Mouse (Mus musculus): ENCODE results near the gene Actr3. TPM values are rescaled to one million over a fixed set of nuclear protein-coding genes. Genes with fewer than 3 reads are reported as not detected.

Actr3 gene
- polyA plus RNA-seq (2016; fragmentation: Nextera tagmentation; extraction: Ambion mirVana) = 244 and 258 TPM in 2 replicates

GRCm38 (mm10) chr1:125435369-125436135 is at the start of gene Actr3:
Gene Actr3 (minus strand): TSS chr1:125435727.
- Histone ChIP-seq H3K27ac (peak within 1 kb of the TSS; percentile 97), H3K27me3 (replicated peaks) (no peaks in the 10 kb centered on the region), H3K9me3 (no peaks in the 10 kb centered on the region), H3K4me1 (peaks cover 8% of the 10 kb centered on the region), H3K4me3 (peak within 1 kb of the TSS; percentile 82), H3K36me3 (no peaks in the 10 kb centered on the region), H3K9ac (peak within 1 kb of the TSS; percentile 93), H3K4me2 (replicated peaks) (peak within 1 kb of the TSS; percentile 69)
- WGBS = under 1% methylated on average over 49 of the region's 59 CpGs
- peak; percentile 95 for ATAC-seq (ENCODE audit: low FRiP score, low read depth)

DNA sequence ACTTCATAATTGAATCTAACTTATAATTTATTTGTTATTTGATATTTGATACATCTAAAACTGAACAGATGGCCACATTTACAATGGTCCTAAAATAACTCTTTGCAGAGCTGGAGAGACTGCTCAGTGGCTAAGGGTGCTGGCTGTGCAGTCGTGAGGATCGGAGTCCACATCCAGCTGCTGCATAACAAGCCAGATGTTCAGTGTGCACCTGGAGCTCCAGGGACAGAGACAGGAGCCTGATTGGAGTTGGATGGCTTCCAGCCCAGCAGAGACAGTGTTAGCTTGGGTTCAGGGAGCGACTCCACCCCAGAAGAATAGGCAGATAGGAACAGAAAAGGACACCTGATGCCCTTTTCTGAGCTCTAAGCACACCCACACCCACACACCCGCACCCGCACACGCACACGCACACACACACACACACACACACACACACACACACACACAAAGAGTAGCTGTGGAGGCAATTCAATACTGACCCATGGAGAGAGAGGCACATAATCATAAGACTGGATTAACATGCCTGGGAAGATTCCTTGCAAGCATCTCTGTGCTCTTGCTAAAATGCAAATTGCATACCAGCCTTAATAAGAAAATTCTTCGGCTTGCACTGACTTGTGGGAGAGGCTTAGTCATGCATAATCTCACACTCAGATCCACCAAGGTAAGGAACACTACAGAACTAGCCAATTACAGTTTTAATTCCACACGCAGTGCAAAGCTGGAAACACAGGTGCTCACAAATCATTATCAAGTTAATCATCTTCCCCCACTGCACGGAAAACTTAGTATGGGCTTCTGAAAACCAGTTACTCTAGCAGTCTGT is 47.1 kb upstream of the Actr3 start:
- no peaks in the 10 kb centered on the region for H3K4me1 ChIP-seq
- ATAC-seq (ENCODE audit: low FRiP score, low read depth) = no peak
- no peaks in the 10 kb centered on the region for H3K9me3 ChIP-seq
- H3K9ac ChIP-seq = no peak overlapping the region
- H3K27ac ChIP-seq = no peak overlapping the region
- 87% methylated on average over 10 of the region's 10 CpGs for WGBS
- no peak overlapping the region for H3K4me2 ChIP-seq (replicated peaks)
- H3K27me3 ChIP-seq (replicated peaks) = no peaks in the 10 kb centered on the region
- no peaks in the 10 kb centered on the region for H3K36me3 ChIP-seq
- no peak overlapping the region for H3K4me3 ChIP-seq

DNA sequence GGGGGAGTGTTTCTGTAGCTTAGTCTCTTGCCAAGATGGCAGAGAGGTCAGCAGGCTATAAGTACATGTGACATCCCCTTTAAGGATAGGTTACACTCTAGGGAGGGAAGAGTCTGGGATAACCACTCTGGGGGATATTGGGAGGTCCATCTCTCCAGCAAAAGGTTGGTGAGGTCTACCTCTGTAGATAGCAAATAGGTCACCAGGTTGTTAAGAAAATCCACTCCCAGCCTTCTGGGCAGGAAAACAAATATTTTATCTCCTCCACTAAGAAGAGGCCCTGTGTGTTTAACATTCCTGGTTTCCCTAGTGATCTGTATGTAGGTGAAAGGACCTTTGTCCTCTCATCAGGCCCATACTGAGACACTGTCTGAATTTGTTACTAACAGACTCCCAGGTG is 46.3 kb upstream of the Actr3 start:
- Histone ChIP-seq H3K36me3 (no peaks in the 10 kb centered on the region), H3K27me3 (replicated peaks) (no peaks in the 10 kb centered on the region)
- no peak for ATAC-seq (ENCODE audit: low FRiP score, low read depth)

DNA sequence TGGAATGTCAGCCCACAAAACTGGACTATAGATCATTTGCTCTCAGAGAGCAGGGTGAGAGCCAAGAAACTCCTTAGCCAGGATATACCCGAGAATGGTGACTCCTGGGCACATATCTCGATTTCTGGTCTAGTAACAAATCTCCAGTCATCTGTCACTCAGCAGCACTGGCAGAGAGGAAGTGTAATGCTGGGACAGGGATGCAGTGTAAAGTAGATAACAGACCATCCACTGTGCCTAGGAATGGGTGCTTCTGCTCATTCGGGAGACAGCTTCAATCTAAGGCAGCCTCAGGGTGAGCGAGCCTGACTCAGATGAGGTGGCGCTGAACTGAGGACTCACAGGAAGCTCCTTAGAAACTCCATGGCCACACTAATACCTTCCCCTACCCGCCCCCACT is 43.1 kb upstream of the Actr3 start:
- ATAC-seq (ENCODE audit: low FRiP score, low read depth) = no peak
- no peak overlapping the region for H3K9ac ChIP-seq
- WGBS = 84% methylated on average over 6 of the region's 6 CpGs
- no peak overlapping the region for H3K4me2 ChIP-seq (replicated peaks)
- no peak overlapping the region for H3K4me3 ChIP-seq
- no peaks in the 10 kb centered on the region for H3K4me1 ChIP-seq
- H3K9me3 ChIP-seq = no peaks in the 10 kb centered on the region
- no peaks in the 10 kb centered on the region for H3K36me3 ChIP-seq
- no peaks in the 10 kb centered on the region for H3K27me3 ChIP-seq (replicated peaks)
- H3K27ac ChIP-seq = no peak overlapping the region

More for the DNA sequence above, 46.3 kb upstream of the Actr3 start:
- Histone ChIP-seq H3K4me1 (no peaks in the 10 kb centered on the region), H3K4me2 (replicated peaks) (no peak overlapping the region), H3K9me3 (no peaks in the 10 kb centered on the region), H3K27ac (no peak overlapping the region), H3K4me3 (no peak overlapping the region), H3K9ac (no peak overlapping the region)

DNA sequence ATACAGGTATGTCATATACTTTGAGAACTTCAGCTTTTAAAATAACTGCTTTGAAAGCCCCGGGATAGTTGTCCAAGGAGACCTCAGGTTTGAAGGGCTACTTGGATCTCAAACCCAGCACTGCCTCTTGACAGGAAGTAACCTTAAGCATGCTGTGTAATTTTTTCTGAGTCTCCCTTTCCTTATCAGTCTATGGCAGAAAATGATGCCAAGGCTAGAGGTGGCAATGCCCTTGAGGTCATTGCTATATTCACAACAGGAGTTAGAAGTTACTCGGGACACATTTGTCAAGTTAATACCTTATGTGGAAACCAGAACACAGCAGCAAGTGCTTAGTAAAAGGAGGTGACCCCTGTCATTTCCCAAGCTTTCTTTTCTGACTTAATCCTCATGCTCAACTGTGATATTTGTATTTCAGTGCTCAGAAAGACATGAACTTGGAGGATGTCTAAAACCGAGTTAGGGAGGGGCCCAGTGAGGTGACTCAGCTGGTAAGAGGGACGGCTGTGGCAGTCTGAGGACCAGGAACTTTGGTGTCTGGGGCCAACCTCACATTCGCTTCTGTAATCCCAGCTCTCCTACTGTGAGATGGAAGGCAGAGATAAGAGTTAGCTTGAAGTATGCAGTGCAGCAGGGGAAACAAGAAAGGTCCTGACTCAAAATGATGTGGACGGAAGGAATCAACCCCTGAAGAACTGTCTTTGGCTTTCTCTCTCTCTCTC is 40.6 kb upstream of the Actr3 start:
- 81% methylated on average over 6 of the region's 6 CpGs for WGBS
- Histone ChIP-seq H3K4me1 (no peaks in the 10 kb centered on the region), H3K9me3 (no peaks in the 10 kb centered on the region), H3K4me3 (no peak overlapping the region), H3K27me3 (replicated peaks) (no peaks in the 10 kb centered on the region), H3K27ac (no peak overlapping the region), H3K36me3 (no peaks in the 10 kb centered on the region), H3K9ac (no peak overlapping the region), H3K4me2 (replicated peaks) (no peak overlapping the region)
- ATAC-seq (ENCODE audit: low FRiP score, low read depth) = no peak

DNA sequence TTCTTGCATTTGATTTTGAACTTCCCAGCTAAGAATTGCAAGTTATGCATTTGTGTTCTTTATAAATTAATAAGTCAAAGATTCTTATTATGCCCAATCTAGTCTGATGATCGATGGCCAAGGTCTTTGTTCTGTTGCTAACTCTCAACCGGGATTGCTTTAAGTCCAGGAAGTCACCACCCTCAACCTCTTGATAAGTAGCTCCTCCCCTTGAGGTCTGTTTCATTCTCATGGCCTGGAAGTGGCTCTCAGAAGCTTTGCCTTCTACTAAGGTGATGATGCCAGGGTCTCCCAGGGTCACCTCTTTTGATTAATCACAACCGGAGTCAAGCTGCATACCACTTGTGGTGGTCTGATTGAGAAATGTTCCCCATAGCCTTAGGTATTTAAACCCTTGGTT is 38.3 kb upstream of the Actr3 start:
- H3K4me1 ChIP-seq = no peaks in the 10 kb centered on the region
- H3K9ac ChIP-seq = no peak overlapping the region
- H3K4me2 ChIP-seq (replicated peaks) = no peak overlapping the region
- no peak overlapping the region for H3K4me3 ChIP-seq
- no peaks in the 10 kb centered on the region for H3K27me3 ChIP-seq (replicated peaks)
- no peak for ATAC-seq (ENCODE audit: low FRiP score, low read depth)
- H3K36me3 ChIP-seq = no peaks in the 10 kb centered on the region
- WGBS = 91% methylated on average over 3 of the region's 3 CpGs
- H3K9me3 ChIP-seq = no peaks in the 10 kb centered on the region
- H3K27ac ChIP-seq = no peak overlapping the region

- 89% methylated on average over 4 of the region's 4 CpGs for WGBS
- H3K36me3 ChIP-seq = no peaks in the 10 kb centered on the region
- no peak overlapping the region for H3K9ac ChIP-seq
- no peaks in the 10 kb centered on the region for H3K4me1 ChIP-seq
- H3K9me3 ChIP-seq = no peaks in the 10 kb centered on the region
- no peak overlapping the region for H3K4me3 ChIP-seq
- H3K4me2 ChIP-seq (replicated peaks) = no peak overlapping the region
- no peak for ATAC-seq (ENCODE audit: low FRiP score, low read depth)
- H3K27me3 ChIP-seq (replicated peaks) = no peaks in the 10 kb centered on the region
- no peak overlapping the region for H3K27ac ChIP-seq
These were observed 37.7 kb upstream of the Actr3 start for GRCm38 (mm10) chr1:125473126-125473666.

- Histone ChIP-seq H3K4me1 (no peaks in the 10 kb centered on the region), H3K9me3 (no peaks in the 10 kb centered on the region), H3K36me3 (no peaks in the 10 kb centered on the region), H3K4me3 (no peak overlapping the region), H3K9ac (no peak overlapping the region), H3K27ac (no peak overlapping the region), H3K27me3 (replicated peaks) (no peaks in the 10 kb centered on the region), H3K4me2 (replicated peaks) (no peak overlapping the region)
- WGBS = 88% methylated on average over 4 of the region's 4 CpGs
- ATAC-seq (ENCODE audit: low FRiP score, low read depth) = no peak
These were observed 35.5 kb upstream of the Actr3 start for GRCm38 (mm10) chr1:125470805-125471648.

DNA sequence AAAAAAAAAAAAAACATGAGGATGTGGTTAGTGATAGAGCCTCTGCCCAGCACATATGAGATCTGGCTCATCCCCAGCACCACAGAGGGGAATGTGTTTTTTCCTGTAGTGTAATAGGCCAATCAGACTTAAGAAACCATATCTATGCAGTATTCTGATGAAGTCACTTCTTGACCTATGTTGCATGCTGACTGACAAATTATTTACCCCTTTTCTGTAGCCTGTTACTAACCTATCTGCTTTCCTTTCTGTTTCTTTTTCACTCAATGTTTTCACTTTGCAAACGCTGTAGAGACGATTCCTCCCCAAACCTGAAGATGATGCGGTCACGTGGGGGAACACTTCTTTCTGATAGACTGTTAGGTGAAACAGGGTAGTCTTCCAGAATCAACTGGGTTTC is 32.4 kb upstream of the Actr3 start:
- no peak overlapping the region for H3K4me2 ChIP-seq (replicated peaks)
- H3K9ac ChIP-seq = no peak overlapping the region
- no peak overlapping the region for H3K27ac ChIP-seq
- H3K4me1 ChIP-seq = no peaks in the 10 kb centered on the region
- WGBS = 94% methylated on average over 4 of the region's 4 CpGs
- no peaks in the 10 kb centered on the region for H3K9me3 ChIP-seq
- ATAC-seq (ENCODE audit: low FRiP score, low read depth) = no peak
- no peak overlapping the region for H3K4me3 ChIP-seq
- H3K36me3 ChIP-seq = no peaks in the 10 kb centered on the region
- H3K27me3 ChIP-seq (replicated peaks) = no peaks in the 10 kb centered on the region

- ATAC-seq (ENCODE audit: low FRiP score, low read depth) = no peak
These were observed 31.2 kb upstream of the Actr3 start for GRCm38 (mm10) chr1:125466621-125467257.

DNA sequence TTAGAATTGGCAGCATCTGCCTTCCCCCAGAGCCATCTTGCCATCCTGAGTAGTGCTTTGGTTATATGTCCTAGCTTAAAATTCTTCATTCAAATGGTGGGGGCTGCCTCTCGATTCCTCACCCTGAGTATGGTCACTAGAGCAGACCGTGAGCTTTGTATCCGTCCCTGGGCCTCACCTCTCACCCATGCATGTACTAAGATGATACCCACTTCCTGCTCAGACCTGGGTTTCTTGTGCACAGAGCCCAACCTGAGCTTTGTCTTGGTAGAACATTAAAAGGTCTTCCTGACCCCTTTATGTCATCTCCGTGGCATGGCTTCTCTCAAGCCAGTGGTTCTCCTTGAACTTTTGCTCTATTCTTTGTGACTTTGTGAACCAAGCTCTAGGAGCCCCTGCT is 28.5 kb upstream of the Actr3 start:
- Histone ChIP-seq H3K4me2 (replicated peaks) (no peak overlapping the region), H3K4me1 (no peaks in the 10 kb centered on the region), H3K27ac (no peak overlapping the region), H3K4me3 (no peak overlapping the region), H3K27me3 (replicated peaks) (no peaks in the 10 kb centered on the region), H3K36me3 (no peaks in the 10 kb centered on the region), H3K9me3 (no peaks in the 10 kb centered on the region), H3K9ac (no peak overlapping the region)
- ATAC-seq (ENCODE audit: low FRiP score, low read depth) = no peak
- WGBS = 89% methylated on average over 4 of the region's 4 CpGs

More at GRCm38 (mm10) chr1:125466621-125467257, 31.2 kb upstream of the Actr3 start:
- Histone ChIP-seq H3K27me3 (replicated peaks) (no peaks in the 10 kb centered on the region), H3K4me2 (replicated peaks) (no peak overlapping the region), H3K4me1 (no peaks in the 10 kb centered on the region), H3K9me3 (no peaks in the 10 kb centered on the region), H3K27ac (no peak overlapping the region), H3K36me3 (no peaks in the 10 kb centered on the region), H3K4me3 (no peak overlapping the region), H3K9ac (no peak overlapping the region)
- WGBS = 82% methylated on average over 10 of the region's 10 CpGs

Data from neural tube, embryonic 12.5 days (tissue).